Mouse (Mus musculus) liver, adult 2 months (tissue): Measurements from ENCODE around the gene Zeb2. TPM values are rescaled to one million over a fixed set of nuclear protein-coding genes. Genes with fewer than 3 reads are reported as not detected.

Experiments
- DNase-seq: peaks from one replicate; pipeline ENCODE4 v3.0.0-alpha.2; 2011; ENCODE audit warnings: low read depth, low spot score; ENCODE audit errors: extremely low read depth
- H3K27ac ChIP-seq: fragments of 200-500 bp; replicated peaks from 2 replicates; pipeline ENCODE4 v1.5.1; 2012; ENCODE audit warnings: low read depth, mild to moderate bottlenecking, control low read depth, inconsistent platforms, low read length; ENCODE audit not compliant: insufficient read depth
- H3K27me3 ChIP-seq: fragments of 200-500 bp; 2 replicates; pipeline ENCODE4 v1.6.1; 2012; ENCODE audit warnings: mild to moderate bottlenecking, moderate library complexity, low read length, inconsistent platforms; ENCODE audit not compliant: control insufficient read depth, insufficient read depth
- H3K36me3 ChIP-seq: fragments of 200-500 bp; 2 replicates; pipeline ENCODE4 v1.6.1; 2012; ENCODE audit warnings: low read length, inconsistent platforms; ENCODE audit not compliant: control insufficient read depth, insufficient read depth
- H3K4me1 ChIP-seq: fragments of 200-500 bp; 2 replicates; pipeline ENCODE4 v1.6.1; 2011; ENCODE audit warnings: low read length; ENCODE audit not compliant: control insufficient read depth, insufficient read depth
- H3K4me3 ChIP-seq: fragments of 200-500 bp; 2 replicates; pipeline ENCODE4 v1.5.1; 2011; ENCODE audit warnings: low read depth, mild to moderate bottlenecking, control low read depth, low read length, moderate library complexity; ENCODE audit not compliant: insufficient read depth
- H3K79me2 ChIP-seq: fragments of 200-500 bp; 2 replicates; pipeline ENCODE4 v1.6.1; 2012; ENCODE audit warnings: inconsistent platforms, mild to moderate bottlenecking, low read length, moderate library complexity; ENCODE audit not compliant: control insufficient read depth, insufficient read depth
- H3K9ac ChIP-seq: fragments of 200-500 bp; 2 replicates; pipeline ENCODE4 v1.6.1; 2012; ENCODE audit warnings: low read depth, mild to moderate bottlenecking, control low read depth, inconsistent platforms, low read length
- CTCF ChIP-seq: fragments of 200-500 bp; IDR thresholded peaks from 2 replicates; pipeline ENCODE4 v1.5.1; 2011; ENCODE audit warnings: low read depth, low read length, control low read depth
- POLR2A ChIP-seq: fragments of 200-500 bp; IDR thresholded peaks from 2 replicates; pipeline ENCODE4 v1.6.1; 2011; ENCODE audit warnings: low read length, control low read depth; ENCODE audit not compliant: insufficient read depth; ENCODE audit errors: extremely low read depth
- WGBS: fragments of 180-500 bp; shearing (Covaris S2); methylation state at CpG from one replicate; pipeline ENCODE4 v1.1.7; 2018; 5-methylcytosine and 5-hydroxymethylcytosine counted together
- polyA plus RNA-seq: library from polyadenylated mRNA; depleted of rRNA; stranded (reverse); fragments of >200 nt; gene quantifications from 2 replicates; pipeline ENCODE4 v1.2.3, GENCODE M21; 2012
- total RNA-seq: library from RNA; depleted of rRNA; stranded (reverse); fragments of >200 nt; gene quantifications from 2 replicates; pipeline ENCODE4 v1.2.3, GENCODE M21; 2014

Gene Zeb2
- total and polyA plus RNA-seq, 2 experiments, result 4.9 to 15.5 TPM

DNA sequence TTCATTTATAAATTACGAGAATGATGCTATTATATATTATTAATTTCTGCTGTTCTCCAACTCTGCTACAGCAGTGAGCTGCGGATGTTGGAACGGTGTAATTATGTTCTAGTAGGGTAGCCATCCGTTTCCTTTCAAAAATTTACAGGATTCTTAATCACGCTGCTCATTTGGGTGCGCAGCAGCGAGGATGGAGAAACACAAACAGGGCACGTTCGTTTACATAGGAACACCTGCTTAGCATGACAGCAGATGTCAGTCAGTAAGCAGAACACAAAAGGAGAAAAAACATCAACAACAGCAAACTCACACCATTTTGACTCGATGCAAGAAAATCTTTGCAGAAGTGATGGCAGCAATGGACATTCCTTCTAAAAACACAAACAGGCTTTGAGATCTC, 34.2 kb downstream of the Zeb2 start:
- Histone ChIP-seq H3K36me3 (peaks cover 2% of the 10 kb centered on the region; the same call in 1 of the 2 replicates), H3K27me3 (no peaks in the 10 kb centered on the region), H3K79me2 (no peaks in the 10 kb centered on the region; the same call in 1 of the 2 replicates), H3K9ac (no peak overlapping the region), H3K4me3 (no peak overlapping the region), H3K27ac (no peak overlapping the region), H3K4me1 (peaks cover 2% of the 10 kb centered on the region; the same call in 1 of the 2 replicates)
- TF ChIP-seq POLR2A, result no peak
- no peak for TF ChIP-seq CTCF
- 69% methylated on average over 10 of the region's 10 CpGs for WGBS
- no peak for DNase-seq

GRCm38 (mm10) chr2:45081559-45081958, 35.6 kb downstream of the Zeb2 start:
- H3K79me2 ChIP-seq, result no peaks in the 10 kb centered on the region; the same call in 1 of the 2 replicates
- no peaks in the 10 kb centered on the region for H3K27me3 ChIP-seq
- peaks cover 2% of the 10 kb centered on the region; the same call in 1 of the 2 replicates for H3K36me3 ChIP-seq
- no peak overlapping the region for H3K4me3 ChIP-seq
- 74% methylated on average over 4 of the region's 4 CpGs for WGBS
- H3K9ac ChIP-seq, result no peak overlapping the region
- H3K4me1 ChIP-seq, result peaks cover 5% of the 10 kb centered on the region; the same call in 1 of the 2 replicates
- TF ChIP-seq POLR2A (no peak), CTCF (no peak)
- no peak overlapping the region for H3K27ac ChIP-seq
- no peak for DNase-seq

GRCm38 (mm10) chr2:45077938-45078487, 39.2 kb downstream of the Zeb2 start:
- Histone ChIP-seq H3K27me3 (no peaks in the 10 kb centered on the region), H3K4me1 (peaks cover 4% of the 10 kb centered on the region; the same call in 1 of the 2 replicates), H3K79me2 (no peaks in the 10 kb centered on the region; the same call in 1 of the 2 replicates), H3K9ac (no peak overlapping the region), H3K36me3 (no peaks in the 10 kb centered on the region), H3K4me3 (no peak overlapping the region), H3K27ac (peak overlapping the region; percentile 73)
- DNase-seq, result no peak
- 43% methylated on average over 3 of the region's 3 CpGs for WGBS
- TF ChIP-seq POLR2A (no peak), CTCF (no peak)

DNA sequence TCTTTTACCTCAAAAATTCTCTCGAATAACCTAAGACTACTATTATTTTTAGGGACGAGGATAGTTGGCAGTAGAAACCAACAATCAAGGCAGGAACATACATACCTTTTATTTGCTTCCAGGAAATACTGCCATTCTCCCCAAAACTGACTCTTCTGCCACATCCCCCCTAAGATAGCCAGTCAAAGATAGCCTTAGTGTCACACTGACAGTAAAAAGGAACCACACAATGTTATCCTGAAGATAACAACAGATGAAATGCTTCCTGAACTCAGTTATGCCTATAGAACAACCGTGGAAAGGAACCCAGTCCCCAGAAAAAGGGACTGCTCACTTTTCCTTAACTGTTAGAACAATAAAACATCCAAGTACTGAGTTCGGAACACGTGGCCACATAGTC, 39.8 kb downstream of the Zeb2 start:
- no peak for DNase-seq
- Histone ChIP-seq H3K79me2 (no peaks in the 10 kb centered on the region; the same call in 1 of the 2 replicates), H3K36me3 (no peaks in the 10 kb centered on the region), H3K27ac (no peak overlapping the region), H3K4me3 (no peak overlapping the region), H3K9ac (no peak overlapping the region), H3K27me3 (no peaks in the 10 kb centered on the region), H3K4me1 (peaks cover 4% of the 10 kb centered on the region; the same call in 1 of the 2 replicates)
- 69% methylated on average over 5 of the region's 5 CpGs for WGBS
- TF ChIP-seq POLR2A (no peak), CTCF (no peak)

DNA sequence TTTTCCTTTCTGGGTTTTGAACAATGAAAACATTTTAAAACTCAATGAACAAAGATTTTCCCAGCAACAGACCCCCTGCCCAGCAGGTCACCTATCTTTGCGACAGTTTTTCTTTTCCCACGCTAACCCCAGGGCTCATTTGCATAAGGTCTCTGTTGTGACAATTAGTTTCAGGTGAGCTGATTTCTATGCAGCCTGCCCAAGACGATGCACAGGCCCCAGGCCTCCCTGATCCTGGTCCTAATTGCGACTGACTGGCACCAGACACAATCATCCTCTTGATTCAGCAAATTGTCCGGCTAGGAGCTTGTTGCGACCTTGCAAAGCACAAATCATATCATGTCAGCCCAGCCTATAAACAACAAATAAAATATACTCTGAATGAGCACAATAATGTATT, 44.2 kb downstream of the Zeb2 start:
- H3K27ac ChIP-seq, result no peak overlapping the region
- DNase-seq, result no peak
- peaks cover 4% of the 10 kb centered on the region; the same call in 1 of the 2 replicates for H3K4me1 ChIP-seq
- 76% methylated on average over 6 of the region's 6 CpGs for WGBS
- no peaks in the 10 kb centered on the region for H3K79me2 ChIP-seq
- TF ChIP-seq CTCF (no peak), POLR2A (no peak)
- H3K9ac ChIP-seq, result no peak overlapping the region
- H3K36me3 ChIP-seq, result no peaks in the 10 kb centered on the region
- no peaks in the 10 kb centered on the region for H3K27me3 ChIP-seq
- no peak overlapping the region for H3K4me3 ChIP-seq

- 86% methylated on average over 5 of the region's 5 CpGs for WGBS
- H3K27ac ChIP-seq, result no peak overlapping the region
- H3K79me2 ChIP-seq, result no peaks in the 10 kb centered on the region
- no peaks in the 10 kb centered on the region for H3K4me1 ChIP-seq
- no peak overlapping the region for H3K4me3 ChIP-seq
- TF ChIP-seq CTCF, result no peak
- TF ChIP-seq POLR2A, result no peak
- no peaks in the 10 kb centered on the region for H3K27me3 ChIP-seq
- H3K36me3 ChIP-seq, result no peaks in the 10 kb centered on the region
- no peak overlapping the region for H3K9ac ChIP-seq
- DNase-seq, result no peak
These were observed 45.9 kb downstream of the Zeb2 start for GRCm38 (mm10) chr2:45071296-45071695.
